Mouse (Mus musculus): ENCODE results near the gene Ddias. TPM values are rescaled to one million over a fixed set of nuclear protein-coding genes. Genes with fewer than 3 reads are reported as not detected.

Ddias gene
- total RNA-seq, 2 experiments from 2014 or later: 0.32 to 0.41 TPM

DNA sequence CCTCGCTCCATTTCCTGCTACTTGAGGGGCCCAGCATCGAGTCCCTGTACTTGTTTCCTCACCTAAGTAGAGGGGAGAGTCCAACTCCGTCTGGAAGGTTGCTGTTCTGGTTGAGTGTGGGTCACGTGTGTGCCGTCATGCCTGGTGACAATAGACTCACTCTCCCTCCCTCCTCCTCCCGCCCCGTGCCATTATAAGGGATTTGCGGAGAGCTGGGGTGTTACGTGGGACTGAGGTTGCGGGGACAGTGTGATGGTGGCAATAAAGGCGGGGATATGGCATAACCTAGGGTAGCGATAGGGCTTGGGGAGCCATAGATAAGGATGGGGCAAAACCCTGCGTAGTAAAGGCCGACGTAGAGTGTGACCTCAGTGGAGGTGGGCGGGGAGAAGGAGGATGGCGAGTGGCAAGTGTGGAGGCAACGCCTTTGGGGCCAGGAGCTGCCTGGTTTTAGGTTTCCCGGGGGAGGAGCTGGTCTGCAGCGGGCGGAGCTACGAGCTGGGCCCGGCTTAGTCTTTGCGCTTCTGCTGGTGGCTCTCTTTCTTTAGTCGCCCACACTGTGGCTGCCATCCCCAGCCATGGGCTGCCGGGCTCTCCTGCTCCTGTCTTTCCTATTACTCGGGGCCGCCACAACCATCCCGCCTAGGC, 838 bp upstream of the Ddias start:
- intact Hi-C loops (cut with DNase I): loop anchor here (2.0 to 5.0 kb wide), 5 partner anchors 24 to 238 kb away; partner anchors contain the start of genes Ankrd42 and Pcf11
- DNase-seq (ENCODE audit: low spot score in 2 of 2): peak; percentile 87 to 91

DNA sequence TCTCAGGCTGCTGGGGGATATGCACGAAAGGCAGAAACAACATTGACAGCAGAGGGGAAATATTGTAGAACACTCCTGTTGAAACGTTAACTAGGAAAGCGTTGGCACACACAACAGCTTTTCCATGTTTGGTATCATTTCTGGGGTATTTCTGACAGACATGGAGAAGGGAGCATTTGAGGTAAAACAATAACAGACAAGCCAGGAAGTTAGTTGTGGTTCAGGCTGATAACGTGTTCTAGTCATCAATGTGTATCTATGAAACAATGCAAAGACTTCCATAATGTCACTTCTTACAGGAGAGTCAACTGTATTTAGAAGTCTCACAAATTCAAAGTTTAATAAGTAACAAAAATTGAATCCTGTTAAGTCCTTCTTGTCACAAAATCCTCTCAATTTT, 2.5 kb downstream of the Ddias start:
- intact Hi-C loops (cut with DNase I): loop anchor here (5.0 kb wide), 3 partner anchors 96 to 234 kb away; partner anchors contain the start of genes Ankrd42 and Pcf11
- no peak for DNase-seq (ENCODE audit: low spot score in 2 of 2)

DNA sequence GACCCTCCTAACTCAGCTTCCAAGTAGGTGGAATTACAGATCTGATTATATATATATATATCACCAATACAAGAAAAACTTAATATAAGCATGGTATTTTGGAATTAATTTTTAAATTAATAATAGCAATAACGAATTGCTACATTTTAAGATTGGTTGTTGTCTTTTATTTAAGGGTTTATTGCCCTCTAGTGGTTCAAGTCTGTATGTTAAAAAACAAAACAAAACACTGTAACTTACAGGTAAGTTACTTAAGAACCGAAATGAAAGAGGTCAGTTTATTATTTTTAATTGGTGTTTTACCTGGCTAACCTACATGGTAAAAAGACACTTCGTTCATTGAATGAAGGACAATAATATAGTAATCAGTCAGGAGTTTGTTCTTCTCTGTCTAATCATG, 3.9 kb downstream of the Ddias start:
- DNase-seq (ENCODE audit: low spot score in 2 of 2): no peak
- intact Hi-C loops (cut with DNase I): loop anchor here (5.0 kb wide), 3 partner anchors 97 to 233 kb away; partner anchors contain the start of genes Ankrd42 and Pcf11

DNA sequence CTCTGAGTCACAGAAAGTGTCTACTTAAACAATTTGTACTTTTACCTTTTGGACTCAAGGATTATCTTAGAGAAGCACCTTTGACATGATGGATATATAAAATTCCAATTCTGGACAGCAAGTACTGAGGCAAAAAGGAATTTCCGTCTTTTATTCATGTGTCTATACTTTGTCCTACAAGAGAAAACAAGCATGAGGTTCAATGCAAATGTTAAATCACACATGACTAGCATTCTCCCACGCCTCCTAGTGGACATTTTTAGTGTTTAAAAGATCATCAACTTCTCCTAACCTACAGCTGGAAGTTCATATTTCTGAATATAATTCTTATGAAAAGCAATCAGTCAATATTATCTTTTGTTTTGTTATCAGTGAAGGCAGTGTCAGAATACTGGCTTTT, 7.5 kb downstream of the Ddias start:
- intact Hi-C loops (cut with DNase I): loop anchor here (5.0 kb wide), 2 partner anchors 124 to 304 kb away; partner anchors contain the start of genes Ccdc90b and Rab30
- no peak for DNase-seq (ENCODE audit: low spot score in 2 of 2)

DNA sequence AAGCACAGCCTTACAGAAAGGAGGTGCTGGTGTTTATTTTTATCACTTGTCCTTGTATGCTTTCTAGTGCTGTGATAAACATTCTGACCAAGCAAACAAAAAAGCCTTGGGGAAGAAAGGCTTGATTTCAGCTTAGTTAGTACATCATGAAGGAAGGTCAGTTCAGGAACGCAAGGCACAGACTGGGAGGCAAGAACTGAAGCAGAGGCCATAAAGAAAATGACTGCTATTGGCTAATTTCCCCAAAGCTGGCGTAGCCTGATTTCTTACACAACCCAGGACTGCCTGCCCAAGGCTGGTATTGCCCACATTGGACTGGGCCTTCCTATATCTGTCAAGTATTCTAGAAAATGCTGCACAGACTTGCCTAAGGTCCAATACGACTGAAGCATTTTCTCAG, 25.8 kb downstream of the Ddias start:
- no peak for DNase-seq (ENCODE audit: low spot score in 2 of 2)
- intact Hi-C loops (cut with DNase I): no loop called here

DNA sequence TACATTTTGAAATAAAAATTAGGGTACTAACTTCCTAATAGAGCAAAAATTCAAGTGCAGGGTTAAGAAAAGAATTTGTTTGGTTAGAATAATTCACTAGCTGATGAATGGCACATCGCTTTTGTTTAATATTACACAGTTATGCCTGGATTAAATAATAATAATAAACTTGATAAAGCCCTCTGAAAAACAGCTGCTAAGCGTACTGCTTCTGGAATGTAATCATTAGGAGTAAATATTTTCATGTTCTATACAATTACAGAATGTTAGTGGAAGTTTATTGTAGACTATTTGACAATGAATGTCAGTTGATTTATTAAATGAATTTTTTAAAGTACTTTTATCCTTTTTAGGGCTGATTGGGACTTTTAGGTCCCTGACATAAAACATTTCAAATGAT, 31.8 kb downstream of the Ddias start:
- DNase-seq (ENCODE audit: low spot score in 2 of 2): no peak
- intact Hi-C loops (cut with DNase I): no loop called here

DNA sequence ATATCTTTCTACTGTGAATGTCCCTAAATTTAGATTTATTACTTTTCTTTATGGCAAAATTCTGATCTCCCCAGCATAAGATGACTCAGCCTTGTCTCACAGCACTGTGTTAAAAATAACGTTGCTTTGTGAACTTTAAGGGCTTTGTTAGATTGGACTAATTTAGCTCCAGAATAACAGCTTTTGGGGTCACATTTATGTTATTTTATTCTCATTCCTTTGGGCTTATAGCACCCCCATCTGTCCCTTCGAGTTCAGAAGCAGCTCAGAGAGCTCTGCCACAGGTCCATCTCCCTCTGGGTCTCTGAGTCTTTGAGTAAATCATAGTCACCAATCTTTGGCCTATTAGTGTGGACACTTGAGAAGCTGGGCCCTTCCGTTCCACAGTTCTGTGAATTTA, 36.1 kb downstream of the Ddias start:
- DNase-seq (ENCODE audit: low spot score in 2 of 2): no peak
- intact Hi-C loops (cut with DNase I): loop anchor here (5.0 to 10.0 kb wide), 2 partner anchors 96 to 203 kb away; partner anchors contain the start of genes Ankrd42 and Rab30

DNA sequence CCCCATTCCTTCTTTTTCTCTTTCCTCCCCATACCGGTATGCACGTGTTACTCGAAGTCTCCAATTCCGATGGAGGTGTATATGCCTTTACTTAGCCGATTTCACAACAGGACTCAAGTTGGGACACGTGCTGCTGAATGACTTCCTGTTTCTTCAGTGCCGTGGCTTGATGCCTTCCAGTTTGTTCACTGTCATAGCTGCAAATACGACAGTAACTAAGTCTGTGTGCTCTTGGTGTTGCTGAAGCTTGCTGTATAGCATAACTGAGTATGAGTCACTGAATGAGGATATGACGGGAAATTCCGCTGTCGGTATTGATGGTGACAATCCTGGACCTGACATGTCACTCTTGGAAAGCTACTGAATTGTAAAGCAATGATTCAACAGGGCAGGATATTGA, 36.8 kb downstream of the Ddias start:
- no peak for DNase-seq (ENCODE audit: low spot score in 2 of 2)
- intact Hi-C loops (cut with DNase I): loop anchor here (5.0 to 10.0 kb wide), 2 partner anchors 95 to 202 kb away; partner anchors contain the start of genes Ankrd42 and Rab30

DNA sequence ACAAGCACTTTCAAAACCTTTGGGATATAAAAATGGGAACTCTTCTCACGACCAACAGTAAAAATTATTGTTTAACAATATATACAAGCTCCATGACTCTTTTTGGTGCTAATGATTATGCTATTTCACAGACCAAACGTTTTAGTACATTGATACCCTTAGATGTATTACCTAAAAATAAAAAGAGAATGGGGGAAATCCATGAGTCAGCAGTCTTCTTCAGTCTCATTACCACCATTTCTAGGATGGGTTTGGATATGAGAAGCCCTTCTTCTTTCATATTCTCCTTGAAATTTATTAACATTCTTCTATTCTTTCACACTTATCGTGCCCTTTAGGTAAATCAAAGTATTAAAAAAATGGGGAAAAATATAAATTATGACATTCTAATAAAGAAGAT, 37.6 kb downstream of the Ddias start:
- intact Hi-C loops (cut with DNase I): loop anchor here (5.0 to 10.0 kb wide), 2 partner anchors 94 to 202 kb away; partner anchors contain the start of genes Ankrd42 and Rab30
- no peak for DNase-seq (ENCODE audit: low spot score in 2 of 2)

DNA sequence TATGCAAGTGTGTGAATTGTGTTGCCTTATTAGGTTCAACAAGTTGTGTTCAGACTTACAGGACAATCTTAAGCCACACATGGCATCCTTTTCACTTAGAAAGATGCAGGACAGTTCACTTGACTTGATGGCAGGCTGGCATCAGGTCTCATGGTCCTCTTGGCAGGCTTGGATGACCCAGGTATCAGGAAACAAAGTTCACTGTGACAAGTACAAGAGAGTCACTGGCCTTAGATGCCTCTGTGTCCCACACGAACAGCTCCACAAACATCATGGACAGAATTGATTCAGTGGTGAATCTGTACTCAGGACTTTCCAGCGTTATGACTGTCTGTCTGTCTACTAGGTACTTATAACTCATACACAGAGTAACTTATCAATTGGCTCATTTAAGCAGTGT, 39.7 kb downstream of the Ddias start:
- DNase-seq (ENCODE audit: low spot score in 2 of 2): no peak
- intact Hi-C loops (cut with DNase I): loop anchor here (10.0 kb wide), 1 partner anchor 200 kb away; the partner anchor contains the start of gene Ankrd42

DNA sequence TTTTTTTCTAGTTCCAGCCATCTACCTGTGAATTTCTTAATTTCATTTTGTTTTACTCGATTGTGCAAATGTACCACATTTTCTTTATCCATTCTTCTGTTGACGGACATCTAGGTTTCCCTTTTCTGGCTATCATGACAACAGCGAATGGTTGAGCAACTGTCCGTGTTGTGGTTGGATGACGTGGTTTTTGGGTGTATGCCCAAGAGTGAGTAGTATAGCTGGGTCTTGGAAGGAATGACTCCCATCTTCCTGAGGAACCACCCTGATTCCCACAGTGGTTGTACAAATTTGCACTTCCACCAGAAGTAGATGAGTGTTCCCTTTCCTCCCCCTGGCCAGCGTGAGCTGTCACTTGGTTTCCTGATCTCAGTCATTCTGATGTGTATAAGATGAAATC, 41.7 kb downstream of the Ddias start:
- intact Hi-C loops (cut with DNase I): loop anchor here (10.0 kb wide), 1 partner anchor 198 kb away; the partner anchor contains the start of gene Ankrd42

DNA sequence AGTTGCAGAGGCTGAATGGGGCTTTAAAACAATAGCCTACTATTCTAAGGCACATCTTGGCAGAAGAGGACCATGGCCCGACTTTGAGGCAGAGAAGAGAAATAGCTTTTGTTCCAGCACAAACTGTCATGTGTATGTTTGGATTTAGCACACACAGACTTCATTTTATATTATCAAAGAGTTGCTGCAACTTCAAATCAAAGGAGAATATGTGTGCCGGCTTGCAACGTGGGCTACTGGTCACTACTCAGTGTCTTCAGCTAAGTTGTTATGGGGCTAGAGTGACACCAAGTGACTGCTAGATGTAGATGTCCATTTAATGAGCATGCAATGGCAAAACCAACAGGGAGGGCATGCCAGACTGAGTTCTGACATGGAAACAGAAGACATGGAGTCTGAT, 46.1 kb downstream of the Ddias start:
- DNase-seq (ENCODE audit: low spot score in 2 of 2): no peak
- intact Hi-C loops (cut with DNase I): no loop called here

More for the DNA sequence above, 41.7 kb downstream of the Ddias start:
- no peak for DNase-seq (ENCODE audit: low spot score in 2 of 2)

DNA sequence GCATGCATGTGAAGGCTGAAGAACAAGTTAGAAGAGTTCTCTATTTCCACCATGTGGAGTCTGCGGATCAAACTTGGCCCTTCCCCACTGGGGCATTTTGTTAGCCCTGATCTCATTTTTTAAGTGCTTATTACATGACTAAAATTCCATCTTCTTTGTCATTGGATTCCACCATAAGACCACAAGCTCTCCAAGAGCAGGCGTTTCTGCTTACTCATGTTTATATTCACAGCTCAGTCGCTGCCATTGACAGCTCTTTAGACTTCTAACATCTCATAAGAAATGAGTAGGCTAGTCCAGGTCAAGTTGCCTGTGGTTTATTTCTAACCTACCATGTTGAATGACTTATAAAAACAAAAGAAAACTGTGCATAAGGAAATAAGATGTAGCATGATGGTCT, 47.8 kb downstream of the Ddias start:
- intact Hi-C loops (cut with DNase I): no loop called here

DNA sequence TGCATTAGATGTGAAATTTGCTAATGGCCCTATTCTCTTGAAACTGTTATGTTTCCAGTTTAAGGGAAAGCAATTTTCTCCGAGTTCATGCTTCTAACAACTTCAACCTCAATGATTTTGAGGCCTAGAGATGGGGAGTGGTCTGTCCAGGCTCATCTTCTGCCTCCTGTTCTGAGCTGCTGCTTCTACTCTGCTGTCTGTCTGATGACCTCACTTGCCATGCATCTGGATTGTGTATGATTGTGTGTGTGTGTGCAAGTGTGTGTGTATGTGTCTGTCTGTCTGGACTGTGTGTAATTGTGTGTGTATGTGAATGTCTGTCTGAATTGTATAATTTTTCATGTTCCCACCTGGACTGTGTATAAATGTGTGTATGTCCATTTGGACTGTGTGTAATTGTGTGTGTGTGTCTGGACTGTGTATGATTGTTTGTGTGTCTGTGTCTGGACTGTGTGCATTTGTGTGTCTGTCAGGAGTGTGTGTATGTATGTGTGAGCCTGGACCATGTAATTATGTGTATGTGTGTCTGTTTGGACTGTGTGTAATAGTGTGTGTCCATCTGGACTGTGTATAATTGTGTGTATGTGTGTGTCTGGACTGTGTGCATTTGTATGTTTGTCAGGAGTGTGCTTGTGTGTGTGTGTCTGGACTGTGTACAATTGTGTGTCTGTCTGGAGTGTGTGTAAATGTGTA, 51.5 kb downstream of the Ddias start:
- no peak for DNase-seq (ENCODE audit: low spot score in 2 of 2)
- intact Hi-C loops (cut with DNase I): no loop called here

More for the DNA sequence above, 47.8 kb downstream of the Ddias start:
- DNase-seq (ENCODE audit: low spot score in 2 of 2): no peak

DNA sequence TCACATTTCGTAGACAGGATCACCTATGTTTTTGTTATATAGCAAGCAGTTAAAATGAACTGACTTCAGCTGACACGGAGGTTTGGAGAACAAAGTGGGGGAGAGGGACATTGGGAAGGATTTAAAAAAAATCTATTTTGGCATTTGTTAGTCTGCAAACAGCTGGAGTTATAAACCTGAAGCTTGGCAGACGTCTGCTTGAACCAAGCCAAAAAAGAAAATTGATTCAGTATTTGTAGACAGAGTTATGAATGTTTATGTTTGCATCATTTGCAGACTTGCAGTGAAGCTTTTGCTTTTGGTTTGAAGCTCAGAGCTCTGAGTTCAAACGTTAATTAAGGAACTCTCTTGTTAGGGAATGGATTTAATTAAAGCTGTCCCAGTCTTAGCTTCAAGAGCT, 52.2 kb downstream of the Ddias start:
- intact Hi-C loops (cut with DNase I): no loop called here
- DNase-seq (ENCODE audit: low spot score in 2 of 2): no peak

DNA sequence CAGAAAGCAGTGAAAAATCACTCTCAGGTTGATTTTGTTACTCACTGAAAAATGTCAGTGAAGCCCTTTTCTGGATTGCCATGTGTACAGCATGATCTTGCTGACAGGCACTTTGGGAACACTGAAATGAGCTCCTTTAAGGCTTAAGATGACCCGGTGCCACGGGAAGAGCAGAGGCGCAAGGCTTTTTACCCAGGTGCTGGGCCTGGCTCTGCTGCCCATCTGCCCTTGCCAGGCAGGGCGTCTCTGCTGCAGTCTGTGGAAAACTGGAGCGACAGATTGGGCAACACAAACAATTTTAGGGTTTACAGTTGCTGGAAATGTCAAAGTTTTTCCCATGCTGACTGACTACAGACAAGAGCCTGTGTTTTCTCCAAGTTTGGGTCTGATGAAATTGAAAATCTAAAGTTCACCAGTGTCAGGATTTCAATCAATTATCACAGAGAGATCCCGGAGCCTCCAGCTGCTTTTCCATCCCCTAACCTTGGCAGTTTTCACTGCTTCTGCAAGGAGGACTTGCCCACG, 53.0 kb downstream of the Ddias start:
- intact Hi-C loops (cut with DNase I): no loop called here
- DNase-seq (ENCODE audit: low spot score in 2 of 2): no peak

DNA sequence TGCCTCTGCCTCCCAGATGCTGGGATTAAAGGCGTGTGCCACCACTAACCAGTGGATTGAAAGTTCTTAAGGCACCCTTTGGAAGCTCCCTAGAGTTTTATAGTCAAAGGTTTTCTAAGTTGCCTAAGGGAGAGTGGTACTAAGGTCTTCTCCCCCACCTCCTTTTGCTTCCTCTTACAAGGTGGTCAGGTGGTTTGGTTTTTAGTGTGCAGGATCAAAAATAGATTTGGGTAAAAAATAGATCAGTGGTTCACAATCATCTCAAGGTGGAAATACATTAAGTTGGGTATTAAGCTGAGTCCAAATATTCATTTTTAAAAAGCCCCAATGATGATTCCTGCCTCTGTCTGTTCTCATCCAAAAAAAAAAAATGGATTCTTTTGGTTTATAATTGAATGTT, 53.6 kb downstream of the Ddias start:
- intact Hi-C loops (cut with DNase I): no loop called here
- DNase-seq (ENCODE audit: low spot score in 2 of 2): no peak

DNA sequence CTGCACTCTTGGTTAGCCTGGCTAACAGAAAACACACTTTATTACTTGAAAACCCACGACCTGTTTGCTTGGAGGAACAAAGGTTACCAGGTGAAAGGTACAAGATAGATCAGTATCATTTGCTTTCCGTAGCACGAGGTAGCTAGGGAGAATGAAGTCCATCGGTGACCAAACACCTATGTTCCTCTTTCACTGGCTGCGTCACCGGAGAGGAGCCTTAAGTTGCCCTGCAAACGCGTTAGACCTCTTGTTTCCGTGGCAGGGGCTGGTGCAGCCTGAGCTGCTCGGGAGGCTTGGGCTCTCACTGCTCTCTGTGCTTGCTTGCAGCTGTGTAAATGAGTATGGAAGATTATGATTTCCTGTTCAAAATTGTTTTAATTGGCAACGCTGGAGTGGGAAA, 54.4 kb downstream of the Ddias start:
- intact Hi-C loops (cut with DNase I): no loop called here
- no peak for DNase-seq (ENCODE audit: low spot score in 2 of 2)

DNA sequence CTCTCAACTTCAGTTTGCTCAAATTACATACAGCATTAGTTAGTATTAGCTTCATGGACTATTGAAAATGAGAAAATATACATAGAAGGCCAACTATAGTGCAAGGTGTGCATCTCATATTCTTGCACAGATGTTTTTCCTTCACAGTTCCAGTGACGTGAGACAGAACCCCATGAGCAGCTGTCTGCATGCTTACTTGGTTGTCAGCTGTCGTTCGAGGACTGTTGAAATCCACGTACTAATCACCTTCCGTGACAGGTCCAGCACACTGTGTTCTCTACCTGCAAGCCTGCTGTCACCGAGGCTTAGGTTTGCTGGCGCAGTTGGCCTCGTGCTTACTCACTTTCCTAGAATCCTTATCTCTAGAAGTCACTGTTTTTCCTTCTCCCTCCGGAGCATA, 56.2 kb downstream of the Ddias start:
- DNase-seq (ENCODE audit: low spot score in 2 of 2): no peak

DNA sequence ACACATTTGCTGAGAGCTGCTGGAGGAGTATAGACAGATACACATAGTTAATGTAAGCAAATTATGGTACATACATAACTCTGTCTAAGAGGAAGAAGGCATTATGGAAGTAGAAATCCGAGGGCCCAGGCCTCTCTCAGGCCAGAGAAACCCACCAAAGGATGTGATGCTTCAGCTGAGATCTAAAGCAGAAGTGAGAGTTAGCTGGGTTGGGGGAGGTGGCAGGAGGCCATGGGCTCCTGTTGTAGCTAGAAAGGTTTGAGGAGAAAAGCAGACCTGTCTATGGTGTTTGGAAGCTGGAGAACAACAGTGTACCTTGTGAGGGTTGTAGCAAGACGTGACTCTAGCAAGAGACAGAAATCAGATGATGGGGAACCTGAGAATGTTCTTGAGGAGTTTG, 56.8 kb downstream of the Ddias start:
- intact Hi-C loops (cut with DNase I): no loop called here
- DNase-seq (ENCODE audit: low spot score in 2 of 2): no peak

More for the DNA sequence above, 56.2 kb downstream of the Ddias start:
- intact Hi-C loops (cut with DNase I): no loop called here
